Mouse (Mus musculus): ENCODE measurements at regions not wholly inside any gene's neighbourhood (a gene's known extent, or its start where the extent isn't known, plus 50 kb on each side); places are given as distances from the start of the nearest gene placed in this dataset.

DNA sequence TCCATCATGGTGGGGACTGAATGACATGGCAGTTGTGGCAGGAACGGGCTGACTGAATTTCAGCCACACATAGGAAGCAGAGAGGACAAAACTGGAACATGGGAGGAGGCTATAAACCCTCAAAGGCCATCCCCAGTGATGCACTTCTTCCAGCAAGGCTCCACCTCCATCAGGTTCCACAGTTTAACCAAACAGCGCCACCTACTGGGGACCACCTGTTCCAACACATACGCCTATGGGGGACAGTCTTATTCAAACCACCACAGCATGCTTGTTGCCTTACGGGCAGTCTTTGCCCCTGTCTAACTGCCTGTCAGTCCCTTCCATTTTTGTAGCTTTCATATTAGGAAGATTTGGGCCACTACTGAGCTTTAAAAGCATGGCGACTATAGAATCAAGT lies 52.6 kb upstream of the Fam13c start:
- no peak for TF ChIP-seq CTCF (conservative IDR thresholded peaks at IDR 0.05; ENCODE audit: insufficient read depth, insufficient read length, low read depth, low read length)
- no peak for TF ChIP-seq POLR2A (IDR thresholded peaks at IDR 0.05; ENCODE audit: low read depth, low read length)
